Mouse (Mus musculus) liver, embryonic 12.5 days (tissue): ENCODE measurements at regions not wholly inside any gene's neighbourhood (a gene's known extent, or its start where the extent isn't known, plus 50 kb on each side); places are given as distances from the start of the nearest gene placed in this dataset.

Experiments used
- ATAC-seq: fragments of 200-750 bp; cut with Nextera tagmentation; 2 replicates; pipeline ENCODE4 v1.8.0; 2017; ENCODE audit warnings: moderate number of reproducible peaks, mild to moderate bottlenecking, moderate library complexity
- H3K27ac ChIP-seq: fragments of 300-500 bp; sonication (generic); 2 replicates; pipeline ENCODE4 v1.5.1; 2016; ENCODE audit warnings: mild to moderate bottlenecking
- H3K27me3 ChIP-seq: fragments of 300-500 bp; sonication (generic); replicated peaks from 2 replicates; pipeline ENCODE4 v1.6.1; 2016; ENCODE audit warnings: mild to moderate bottlenecking, moderate library complexity
- H3K36me3 ChIP-seq: fragments of 300-500 bp; sonication (generic); 2 replicates; pipeline ENCODE4 v1.6.1; 2016; ENCODE audit warnings: mild to moderate bottlenecking, moderate library complexity
- H3K4me1 ChIP-seq: fragments of 300-500 bp; sonication (generic); 2 replicates; pipeline ENCODE4 v1.6.1; 2016
- H3K4me2 ChIP-seq: fragments of 300-500 bp; sonication (generic); 2 replicates; pipeline ENCODE4 v1.6.1; 2016; ENCODE audit warnings: mild to moderate bottlenecking, moderate library complexity
- H3K4me3 ChIP-seq: fragments of 300-500 bp; sonication (generic); 2 replicates; pipeline ENCODE4 v1.5.1; 2016; ENCODE audit warnings: mild to moderate bottlenecking, moderate library complexity
- H3K9ac ChIP-seq: fragments of 300-500 bp; sonication (generic); 2 replicates; pipeline ENCODE4 v1.6.1; 2016; ENCODE audit warnings: mild to moderate bottlenecking, moderate library complexity
- H3K9me3 ChIP-seq: fragments of 300-500 bp; sonication (generic); replicated peaks from 2 replicates; pipeline ENCODE4 v1.6.1; 2016; ENCODE audit warnings: mild to moderate bottlenecking, moderate library complexity
- WGBS: fragments of 180-500 bp; shearing (Covaris S2); methylation state at CpG from one replicate; pipeline ENCODE4 v1.1.7; 2016; ENCODE audit not compliant: insufficient replicate concordance; 5-methylcytosine and 5-hydroxymethylcytosine counted together

GRCm38 (mm10) chr8:89439304-89439703, 395.3 kb upstream of the Sall1 start:
- ATAC-seq: no peak
- 69% methylated on average over 6 of the region's 6 CpGs for WGBS
- no peak overlapping the region for H3K9ac ChIP-seq
- H3K27ac ChIP-seq: no peak overlapping the region
- H3K9me3 ChIP-seq: no peaks in the 10 kb centered on the region
- no peak overlapping the region for H3K4me2 ChIP-seq
- no peaks in the 10 kb centered on the region for H3K36me3 ChIP-seq
- no peak overlapping the region for H3K4me3 ChIP-seq
- no peaks in the 10 kb centered on the region for H3K4me1 ChIP-seq
- no peaks in the 10 kb centered on the region for H3K27me3 ChIP-seq

DNA sequence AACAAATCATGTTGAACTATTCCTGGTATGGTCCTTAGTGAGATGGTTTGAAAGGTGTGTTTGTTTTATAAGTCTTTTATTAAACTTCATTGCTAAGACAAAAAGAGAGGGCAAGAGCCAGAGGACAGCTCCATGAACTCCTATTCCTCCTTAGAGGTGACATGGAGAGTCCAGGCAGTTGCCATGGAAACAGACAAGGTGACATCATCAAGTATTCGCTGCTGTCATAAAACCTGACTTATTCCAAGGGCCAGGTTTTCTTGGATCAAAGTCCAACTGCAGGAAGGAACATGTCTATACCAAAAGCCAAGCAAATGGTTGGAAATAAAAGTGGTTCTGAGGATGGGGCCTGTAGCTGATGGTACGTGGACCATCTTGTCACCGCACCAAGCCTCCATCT, 383.0 kb upstream of the Sall1 start:
- Histone ChIP-seq H3K9ac (no peak overlapping the region), H3K27me3 (peaks cover 2% of the 10 kb centered on the region; the same call in 1 of the 2 replicates), H3K4me1 (no peaks in the 10 kb centered on the region), H3K4me2 (no peak overlapping the region), H3K9me3 (no peaks in the 10 kb centered on the region), H3K4me3 (no peak overlapping the region), H3K36me3 (no peaks in the 10 kb centered on the region), H3K27ac (no peak overlapping the region)
- WGBS: 85% methylated on average over 3 of the region's 3 CpGs
- ATAC-seq: no peak

DNA sequence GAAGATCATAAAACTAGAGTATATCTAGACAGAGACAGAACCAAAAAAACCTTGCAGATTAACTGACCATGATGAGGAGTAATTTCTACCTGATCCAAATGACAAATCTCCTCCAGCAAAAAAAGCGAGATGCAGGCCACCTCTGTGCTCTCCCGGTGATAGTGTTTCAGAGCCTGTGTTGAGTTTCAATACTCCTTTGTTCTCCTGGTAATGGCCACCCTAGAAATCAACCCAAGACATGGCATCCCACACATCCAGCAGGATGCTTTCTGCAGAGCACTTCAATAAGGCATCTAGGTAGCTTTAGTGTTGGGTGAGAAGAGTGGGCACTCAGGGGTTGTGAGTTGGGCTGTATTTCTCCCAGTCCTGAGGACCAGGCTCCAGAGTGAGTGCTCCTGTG, 371.3 kb upstream of the Sall1 start:
- ATAC-seq: no peak
- Histone ChIP-seq H3K4me1 (no peaks in the 10 kb centered on the region), H3K36me3 (no peaks in the 10 kb centered on the region), H3K9me3 (no peaks in the 10 kb centered on the region), H3K27ac (no peak overlapping the region), H3K27me3 (peaks cover 20% of the 10 kb centered on the region; the same call in 1 of the 2 replicates), H3K4me3 (no peak overlapping the region), H3K9ac (no peak overlapping the region), H3K4me2 (no peak overlapping the region)
- WGBS: 68% methylated on average over 2 of the region's 2 CpGs

DNA sequence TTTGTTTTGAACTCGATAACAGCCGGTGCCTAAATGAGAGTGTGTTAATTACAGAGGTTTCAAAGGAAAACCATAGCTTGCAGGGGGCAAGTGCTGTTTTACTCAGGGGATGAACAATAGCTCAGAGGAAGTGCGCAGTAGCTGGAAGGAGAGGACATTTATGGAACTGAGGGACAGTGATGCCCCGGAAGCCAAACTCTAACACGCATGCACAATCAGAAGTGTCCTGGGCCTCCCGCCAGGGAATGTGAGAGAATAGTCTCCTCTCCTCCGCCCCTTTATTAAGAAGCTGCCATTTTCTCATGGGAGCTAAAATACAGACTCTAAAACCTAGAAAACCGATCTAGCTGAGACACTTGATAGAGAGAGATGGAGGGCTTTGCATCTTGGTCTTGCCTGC, 368.5 kb upstream of the Sall1 start:
- Histone ChIP-seq H3K9me3 (no peaks in the 10 kb centered on the region), H3K36me3 (no peaks in the 10 kb centered on the region), H3K4me2 (no peak overlapping the region), H3K4me3 (no peak overlapping the region), H3K27ac (no peak overlapping the region), H3K9ac (no peak overlapping the region), H3K4me1 (no peaks in the 10 kb centered on the region), H3K27me3 (peaks cover 25% of the 10 kb centered on the region; the same call in 1 of the 2 replicates)
- ATAC-seq: no peak
- WGBS: 78% methylated on average over 8 of the region's 8 CpGs

- peaks cover 23% of the 10 kb centered on the region; the same call in 1 of the 2 replicates for H3K27me3 ChIP-seq
- no peaks in the 10 kb centered on the region for H3K9me3 ChIP-seq
- WGBS: 51% methylated on average over 7 of the region's 7 CpGs
- ATAC-seq: no peak
- H3K4me2 ChIP-seq: no peak overlapping the region
- no peaks in the 10 kb centered on the region for H3K36me3 ChIP-seq
- H3K27ac ChIP-seq: no peak overlapping the region
- no peak overlapping the region for H3K9ac ChIP-seq
- no peak overlapping the region for H3K4me3 ChIP-seq
- H3K4me1 ChIP-seq: no peaks in the 10 kb centered on the region
Observed at GRCm38 (mm10) chr8:89412046-89412445, 368.1 kb upstream of the Sall1 start.

DNA sequence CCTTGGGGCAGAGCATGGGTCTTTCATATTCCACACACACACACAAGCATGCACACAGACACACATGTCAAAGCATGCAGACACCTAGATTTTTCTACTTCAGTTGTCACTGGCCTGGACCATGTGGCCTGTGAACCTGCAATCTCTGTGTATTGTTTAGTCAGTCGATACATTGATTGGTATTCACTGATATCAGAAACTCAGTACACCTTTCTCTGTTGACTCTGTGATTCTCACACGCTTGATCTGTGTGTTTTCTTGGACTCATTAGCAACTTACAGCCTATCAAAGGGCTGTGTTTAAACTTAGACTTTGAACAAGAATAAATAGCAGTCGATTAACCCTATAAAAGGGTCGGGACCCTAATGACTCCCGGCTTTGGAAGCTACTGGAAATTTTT, 362.7 kb upstream of the Sall1 start:
- Histone ChIP-seq H3K27ac (no peak overlapping the region), H3K4me1 (no peaks in the 10 kb centered on the region), H3K27me3 (peaks cover 24% of the 10 kb centered on the region), H3K9me3 (no peaks in the 10 kb centered on the region), H3K9ac (no peak overlapping the region), H3K4me2 (no peak overlapping the region), H3K4me3 (no peak overlapping the region), H3K36me3 (no peaks in the 10 kb centered on the region)
- no peak for ATAC-seq
- WGBS: 62% methylated on average over 5 of the region's 5 CpGs

DNA sequence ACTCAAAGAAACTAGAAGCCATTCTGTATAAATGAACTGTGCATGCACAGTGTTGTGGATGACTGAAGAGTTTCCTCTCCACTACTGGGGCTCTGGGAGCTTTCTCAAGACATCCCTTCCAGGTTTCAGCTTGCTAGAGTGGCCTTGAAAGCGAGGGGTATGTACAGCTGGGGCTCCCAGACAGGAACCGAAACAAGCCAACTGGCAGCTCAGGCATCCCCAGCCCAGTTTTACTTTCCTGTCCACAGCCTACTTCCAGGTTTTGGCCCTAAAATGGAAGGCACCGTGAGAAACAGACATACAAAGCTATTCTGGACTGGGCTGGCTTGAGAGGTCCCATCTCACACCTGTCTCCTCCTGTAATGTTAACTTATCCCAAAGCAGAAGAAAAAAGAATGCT, 360.3 kb upstream of the Sall1 start:
- no peak overlapping the region for H3K27ac ChIP-seq
- 54% methylated on average over 3 of the region's 3 CpGs for WGBS
- H3K4me2 ChIP-seq: no peak overlapping the region
- ATAC-seq: no peak
- no peak overlapping the region for H3K9ac ChIP-seq
- no peaks in the 10 kb centered on the region for H3K9me3 ChIP-seq
- no peaks in the 10 kb centered on the region for H3K4me1 ChIP-seq
- H3K36me3 ChIP-seq: no peaks in the 10 kb centered on the region
- no peak overlapping the region for H3K4me3 ChIP-seq
- H3K27me3 ChIP-seq: peaks cover 13% of the 10 kb centered on the region

DNA sequence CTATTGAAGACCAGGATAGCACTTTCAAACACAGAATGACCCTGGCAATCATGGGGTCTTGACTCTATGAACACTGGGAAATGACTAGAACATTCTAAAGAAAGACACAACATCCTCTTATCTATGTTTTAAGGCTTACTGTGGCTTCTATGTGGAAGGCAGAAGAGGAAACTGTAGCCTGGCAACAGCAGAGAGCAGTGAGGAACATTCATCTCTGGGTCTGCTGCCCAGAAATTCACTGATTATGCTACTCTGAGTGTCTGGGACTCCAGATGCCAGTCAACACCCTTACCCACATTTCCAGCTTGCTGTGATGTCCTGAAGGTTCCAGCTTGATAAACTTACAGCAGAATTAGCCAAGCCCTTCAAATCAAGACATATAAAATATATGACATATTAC, 352.7 kb upstream of the Sall1 start:
- H3K27me3 ChIP-seq: peaks cover 41% of the 10 kb centered on the region; the same call in 1 of the 2 replicates
- no peaks in the 10 kb centered on the region for H3K9me3 ChIP-seq
- no peaks in the 10 kb centered on the region for H3K36me3 ChIP-seq
- H3K4me1 ChIP-seq: no peaks in the 10 kb centered on the region
- no peak overlapping the region for H3K9ac ChIP-seq
- ATAC-seq: no peak
- no peak overlapping the region for H3K27ac ChIP-seq
- no peak overlapping the region for H3K4me2 ChIP-seq
- H3K4me3 ChIP-seq: no peak overlapping the region

GRCm38 (mm10) chr8:89392749-89393148, 348.8 kb upstream of the Sall1 start:
- Histone ChIP-seq H3K36me3 (no peaks in the 10 kb centered on the region), H3K27ac (no peak overlapping the region), H3K4me2 (no peak overlapping the region), H3K27me3 (peaks cover 35% of the 10 kb centered on the region; the same call in 1 of the 2 replicates), H3K9me3 (no peaks in the 10 kb centered on the region), H3K4me1 (no peaks in the 10 kb centered on the region), H3K9ac (no peak overlapping the region), H3K4me3 (no peak overlapping the region)
- ATAC-seq: no peak
- 49% methylated on average over 6 of the region's 6 CpGs for WGBS

- H3K9me3 ChIP-seq: no peaks in the 10 kb centered on the region
- ATAC-seq: no peak
- no peaks in the 10 kb centered on the region for H3K36me3 ChIP-seq
- no peaks in the 10 kb centered on the region for H3K4me1 ChIP-seq
- no peak overlapping the region for H3K27ac ChIP-seq
- H3K4me2 ChIP-seq: no peak overlapping the region
- WGBS: 34% methylated on average over 6 of the region's 6 CpGs
- peaks cover 17% of the 10 kb centered on the region; the same call in 1 of the 2 replicates for H3K27me3 ChIP-seq
- no peak overlapping the region for H3K9ac ChIP-seq
- no peak overlapping the region for H3K4me3 ChIP-seq
Observed at GRCm38 (mm10) chr8:89388761-89389160, 344.8 kb upstream of the Sall1 start.

GRCm38 (mm10) chr8:89387295-89387694, 343.3 kb upstream of the Sall1 start:
- H3K4me2 ChIP-seq: no peak overlapping the region
- WGBS: 51% methylated on average over 8 of the region's 8 CpGs

GRCm38 (mm10) chr8:89385028-89385427, 341.1 kb upstream of the Sall1 start:
- H3K4me1 ChIP-seq: no peaks in the 10 kb centered on the region
- no peak overlapping the region for H3K4me3 ChIP-seq
- WGBS: 60% methylated on average over 5 of the region's 5 CpGs
- H3K9me3 ChIP-seq: no peaks in the 10 kb centered on the region
- H3K36me3 ChIP-seq: no peaks in the 10 kb centered on the region
- peaks cover 7% of the 10 kb centered on the region; the same call in 1 of the 2 replicates for H3K27me3 ChIP-seq
- H3K27ac ChIP-seq: no peak overlapping the region
- H3K4me2 ChIP-seq: no peak overlapping the region
- no peak overlapping the region for H3K9ac ChIP-seq
- ATAC-seq: no peak

More at GRCm38 (mm10) chr8:89387295-89387694, 343.3 kb upstream of the Sall1 start:
- no peak overlapping the region for H3K9ac ChIP-seq
- H3K4me3 ChIP-seq: no peak overlapping the region
- no peaks in the 10 kb centered on the region for H3K36me3 ChIP-seq
- no peak overlapping the region for H3K27ac ChIP-seq
- H3K4me1 ChIP-seq: no peaks in the 10 kb centered on the region
- no peaks in the 10 kb centered on the region for H3K9me3 ChIP-seq
- no peak for ATAC-seq
- peaks cover 14% of the 10 kb centered on the region; the same call in 1 of the 2 replicates for H3K27me3 ChIP-seq

DNA sequence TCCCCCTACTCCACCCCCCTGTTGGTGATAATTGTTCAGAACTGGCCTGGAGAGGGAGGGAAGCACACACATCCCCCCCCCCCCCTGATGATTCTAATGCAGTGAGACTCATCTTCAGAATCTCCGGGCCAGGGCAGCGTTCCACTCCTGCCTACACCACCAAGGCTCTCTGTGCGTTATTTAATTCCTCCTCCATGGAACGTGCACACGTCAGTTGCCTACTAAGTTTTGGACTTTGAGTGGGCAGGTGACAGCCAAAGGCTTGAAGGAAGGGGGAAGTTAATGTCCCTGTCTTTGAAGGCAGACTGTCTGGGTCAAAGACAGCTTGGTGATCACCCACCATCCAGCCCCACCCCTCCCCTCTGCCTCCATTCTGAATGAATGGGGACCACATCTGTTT, 339.8 kb upstream of the Sall1 start:
- H3K4me2 ChIP-seq: no peak overlapping the region
- no peaks in the 10 kb centered on the region for H3K4me1 ChIP-seq
- H3K9me3 ChIP-seq: no peaks in the 10 kb centered on the region
- WGBS: 69% methylated on average over 5 of the region's 5 CpGs
- H3K27me3 ChIP-seq: peaks cover 7% of the 10 kb centered on the region; the same call in 1 of the 2 replicates
- H3K9ac ChIP-seq: no peak overlapping the region
- H3K27ac ChIP-seq: no peak overlapping the region
- H3K4me3 ChIP-seq: no peak overlapping the region
- no peaks in the 10 kb centered on the region for H3K36me3 ChIP-seq
- ATAC-seq: no peak
